Mouse (Mus musculus) MEL (cell line): Measurements from ENCODE around the gene Igfbp3. TPM values are rescaled to one million over a fixed set of nuclear protein-coding genes. Genes with fewer than 3 reads are reported as not detected.

Experiments
- DNase-seq: peaks from one replicate; pipeline ENCODE4 v3.0.0; 2011; ENCODE audit warnings: low read depth, low spot score
- H3K27ac ChIP-seq: 2 replicates; pipeline ENCODE4 v1.5.1; 2012; ENCODE audit warnings: low read depth, mild to moderate bottlenecking, control low read depth, low read length, moderate library complexity; ENCODE audit not compliant: control insufficient read depth
- H3K27me3 ChIP-seq, 2 experiments: fragments of 150-350 bp in 1 of 2; sonication (generic) in 1 of 2; 2 replicates each; pipeline ENCODE4 v1.6.1; 2012; ENCODE audit warnings: low read length in 2 of 2, mild to moderate bottlenecking in 2 of 2, improper control_type of control experiment in 1 of 2, moderate library complexity in 1 of 2; ENCODE audit not compliant: insufficient read depth in 2 of 2, control insufficient read depth in 1 of 2
- H3K36me3 ChIP-seq, 2 experiments: 2 replicates each; pipeline ENCODE4 v1.6.1; 2012 to 2014; ENCODE audit warnings: low read length in 2 of 2, improper control_type of control experiment in 1 of 2, inconsistent platforms in 1 of 2, mild to moderate bottlenecking in 1 of 2; ENCODE audit not compliant: insufficient read depth in 2 of 2, control insufficient read depth in 1 of 2
- H3K4me1 ChIP-seq, 2 experiments: fragments of 150-350 bp in 1 of 2; sonication (generic) in 1 of 2; 2 replicates each; pipeline ENCODE4 v1.6.1; 2012; ENCODE audit warnings: low read length in 2 of 2, improper control_type of control experiment in 1 of 2, mild to moderate bottlenecking in 1 of 2; ENCODE audit not compliant: insufficient read depth in 2 of 2, control insufficient read depth in 1 of 2
- H3K4me3 ChIP-seq, 2 experiments: fragments of 150-350 bp in 1 of 2; sonication (generic) in 1 of 2; 2 replicates each; pipeline ENCODE4 v1.5.1; 2012; ENCODE audit warnings: low read depth in 2 of 2, low read length in 2 of 2, mild to moderate bottlenecking in 2 of 2, moderate library complexity in 2 of 2, control low read depth in 1 of 2, improper control_type of control experiment in 1 of 2; ENCODE audit not compliant: control insufficient read depth in 1 of 2, insufficient read depth in 1 of 2
- H3K79me2 ChIP-seq: 2 replicates; pipeline ENCODE4 v1.6.1; 2012; ENCODE audit warnings: mild to moderate bottlenecking, low read length, moderate library complexity; ENCODE audit not compliant: control insufficient read depth, poor library complexity, insufficient read depth
- H3K9ac ChIP-seq: 2 replicates; pipeline ENCODE4 v1.6.1; 2012; ENCODE audit warnings: low read depth, mild to moderate bottlenecking, control low read depth, low read length, moderate library complexity; ENCODE audit not compliant: control insufficient read depth, poor library complexity, severe bottlenecking
- H3K9me3 ChIP-seq: fragments of 150-350 bp; sonication (generic); replicated peaks from 2 replicates; pipeline ENCODE4 v1.6.1; 2012; ENCODE audit warnings: mild to moderate bottlenecking, low read length, improper control_type of control experiment, moderate library complexity; ENCODE audit not compliant: insufficient read depth
- CHD2 ChIP-seq: IDR thresholded peaks from 2 replicates; pipeline ENCODE4 v1.6.1; 2011; ENCODE audit warnings: low read length, improper control_type of control experiment
- CTCF ChIP-seq, 3 experiments: IDR thresholded peaks in 2 of 3; conservative IDR thresholded peaks in 1 of 3; 2 replicates each; pipeline ENCODE4 v1.5.1; 2011 to 2012; ENCODE audit warnings: low read length in 3 of 3, low read depth in 2 of 3, mild to moderate bottlenecking in 2 of 3, improper control_type of control experiment in 1 of 3, inconsistent platforms in 1 of 3, mixed read lengths in 1 of 3, moderate library complexity in 1 of 3; ENCODE audit not compliant: control insufficient read depth in 1 of 3, insufficient read depth in 1 of 3, poor library complexity in 1 of 3, severe bottlenecking in 1 of 3
- ELF1 ChIP-seq: IDR thresholded peaks from 2 replicates; pipeline ENCODE4 v1.6.1; 2014; ENCODE audit warnings: low read depth, mild to moderate bottlenecking, inconsistent platforms, low read length, improper control_type of control experiment, moderate library complexity
- GATA1 ChIP-seq: IDR thresholded peaks from 2 replicates; pipeline ENCODE4 v1.6.1; 2011; ENCODE audit warnings: low read depth, low read length, improper control_type of control experiment
- MAZ ChIP-seq: IDR thresholded peaks from 2 replicates; pipeline ENCODE4 v1.6.1; 2012; ENCODE audit warnings: low read depth, mild to moderate bottlenecking, inconsistent platforms, low read length, improper control_type of control experiment
- MYB ChIP-seq: IDR thresholded peaks from 2 replicates; pipeline ENCODE4 v1.6.1; 2011; ENCODE audit warnings: mild to moderate bottlenecking, low read depth, low read length, improper control_type of control experiment
- NRF1 ChIP-seq: IDR thresholded peaks from 2 replicates; pipeline ENCODE4 v1.6.1; 2014; ENCODE audit warnings: low read depth, mild to moderate bottlenecking, inconsistent platforms, low read length, improper control_type of control experiment, moderate library complexity; ENCODE audit not compliant: poor library complexity, insufficient read depth, severe bottlenecking
- POLR2A ChIP-seq, 2 experiments: IDR thresholded peaks; 2 replicates each; pipeline ENCODE4 v1.6.1; 2011 to 2012; ENCODE audit warnings: low read length in 2 of 2, mild to moderate bottlenecking in 2 of 2, control low read depth in 1 of 2, improper control_type of control experiment in 1 of 2, low read depth in 1 of 2, moderate library complexity in 1 of 2; ENCODE audit not compliant: control insufficient read depth in 1 of 2, insufficient read depth in 1 of 2, poor library complexity in 1 of 2
- POLR2AphosphoS5 ChIP-seq: IDR thresholded peaks from 2 replicates; pipeline ENCODE4 v1.6.1; 2012; ENCODE audit warnings: low read depth, borderline replicate concordance, mild to moderate bottlenecking, inconsistent platforms, low read length, moderate library complexity, mixed read lengths
- RCOR1 ChIP-seq: IDR thresholded peaks from 2 replicates; pipeline ENCODE4 v1.6.1; 2012; ENCODE audit warnings: low read depth, mild to moderate bottlenecking, inconsistent platforms, low read length, improper control_type of control experiment
- SIN3A ChIP-seq: IDR thresholded peaks from 2 replicates; pipeline ENCODE4 v1.6.1; 2012; ENCODE audit warnings: low read length, improper control_type of control experiment, inconsistent platforms
- SMC3 ChIP-seq: IDR thresholded peaks from 2 replicates; pipeline ENCODE4 v1.6.1; 2011; ENCODE audit warnings: low read depth, low read length, improper control_type of control experiment
- TAL1 ChIP-seq: IDR thresholded peaks from 2 replicates; pipeline ENCODE4 v1.6.1; 2012; ENCODE audit warnings: mild to moderate bottlenecking, inconsistent platforms, low read length, moderate library complexity, mixed read lengths
- USF2 ChIP-seq, 2 experiments: IDR thresholded peaks; 2 replicates each; pipeline ENCODE4 v1.6.1; 2011 to 2012; ENCODE audit warnings: improper control_type of control experiment in 2 of 2, low read length in 2 of 2, borderline replicate concordance in 1 of 2, inconsistent platforms in 1 of 2, low read depth in 1 of 2, mild to moderate bottlenecking in 1 of 2; ENCODE audit not compliant: insufficient read depth in 1 of 2
- ZC3H11A ChIP-seq: IDR thresholded peaks from 2 replicates; pipeline ENCODE4 v1.6.1; 2012; ENCODE audit warnings: low read depth, mild to moderate bottlenecking, inconsistent platforms, low read length, improper control_type of control experiment
- polyA plus RNA-seq, 2 experiments: library from polyadenylated mRNA; stranded (reverse) in 1 of 2; unstranded in 1 of 2; fragments of >175 nt in 1 of 2; fragments of >200 nt in 1 of 2; gene quantifications; 2 replicates each; pipeline versions ENCODE4 v1.2.1 to v1.2.4; 2012; ENCODE audit warnings: low replicate concordance in 2 of 2, low read depth in 1 of 2; ENCODE audit not compliant: insufficient read length in 2 of 2, insufficient read depth in 1 of 2, missing spikeins in 1 of 2
- total RNA-seq: library from RNA; depleted of rRNA; stranded (reverse); fragments of 300-350 nt; gene quantifications from 2 replicates; pipeline ENCODE4 v1.2.3, GENCODE M21; 2012

The Igfbp3 gene
- total and polyA plus RNA-seq, 3 experiments = not detected

DNA sequence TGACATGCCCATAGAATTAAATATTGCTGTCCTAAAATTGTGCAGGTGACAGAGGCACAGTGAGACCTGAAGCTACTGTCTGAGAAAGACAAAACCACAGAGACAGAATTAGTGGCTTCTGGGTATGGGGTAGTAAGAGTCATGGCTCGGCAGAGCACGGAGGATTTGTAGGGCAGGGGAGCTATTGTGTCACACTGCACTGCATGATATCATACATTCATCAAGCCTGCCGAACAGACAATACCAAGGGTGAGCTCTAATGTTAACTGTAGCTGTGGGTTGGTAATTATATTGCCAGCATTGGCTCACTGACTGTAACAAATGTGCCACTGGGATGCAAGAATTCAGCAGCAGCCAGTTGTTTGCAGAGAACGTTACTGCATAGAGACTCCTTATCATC lies 49.3 kb downstream of the Igfbp3 start:
- Histone ChIP-seq H3K9ac (no peak overlapping the region), H3K9me3 (no peaks in the 10 kb centered on the region), H3K36me3 (no peaks in the 10 kb centered on the region), H3K4me1 (no peaks in the 10 kb centered on the region), H3K27ac (no peak overlapping the region), H3K27me3 (no peaks in the 10 kb centered on the region), H3K79me2 (no peaks in the 10 kb centered on the region), H3K4me3 (no peak overlapping the region)
- TF ChIP-seq RCOR1 (no peak), POLR2A (IDR thresholded peaks at IDR 0.05; ENCODE audit: control insufficient read depth in 1 of 2, insufficient read depth in 1 of 2, low read depth in 1 of 2, low read length in 2 of 2, poor library complexity in 1 of 2) (no peak), ZC3H11A (no peak), ELF1 (no peak), CTCF (IDR thresholded peaks at IDR 0.05 in 2 of 3, conservative IDR thresholded peaks at IDR 0.05 in 1 of 3; ENCODE audit: control insufficient read depth in 1 of 3, insufficient read depth in 1 of 3, low read depth in 2 of 3, low read length in 3 of 3, poor library complexity in 1 of 3, severe bottlenecking in 1 of 3) (no peak), TAL1 (no peak), GATA1 (no peak), MYB (no peak), USF2 (IDR thresholded peaks at IDR 0.05; ENCODE audit: borderline replicate concordance in 1 of 2, insufficient read depth in 1 of 2, low read depth in 1 of 2, low read length in 2 of 2) (no peak), SIN3A (no peak), CHD2 (no peak), MAZ (no peak), NRF1 (no peak)
- no peak for DNase-seq

DNA sequence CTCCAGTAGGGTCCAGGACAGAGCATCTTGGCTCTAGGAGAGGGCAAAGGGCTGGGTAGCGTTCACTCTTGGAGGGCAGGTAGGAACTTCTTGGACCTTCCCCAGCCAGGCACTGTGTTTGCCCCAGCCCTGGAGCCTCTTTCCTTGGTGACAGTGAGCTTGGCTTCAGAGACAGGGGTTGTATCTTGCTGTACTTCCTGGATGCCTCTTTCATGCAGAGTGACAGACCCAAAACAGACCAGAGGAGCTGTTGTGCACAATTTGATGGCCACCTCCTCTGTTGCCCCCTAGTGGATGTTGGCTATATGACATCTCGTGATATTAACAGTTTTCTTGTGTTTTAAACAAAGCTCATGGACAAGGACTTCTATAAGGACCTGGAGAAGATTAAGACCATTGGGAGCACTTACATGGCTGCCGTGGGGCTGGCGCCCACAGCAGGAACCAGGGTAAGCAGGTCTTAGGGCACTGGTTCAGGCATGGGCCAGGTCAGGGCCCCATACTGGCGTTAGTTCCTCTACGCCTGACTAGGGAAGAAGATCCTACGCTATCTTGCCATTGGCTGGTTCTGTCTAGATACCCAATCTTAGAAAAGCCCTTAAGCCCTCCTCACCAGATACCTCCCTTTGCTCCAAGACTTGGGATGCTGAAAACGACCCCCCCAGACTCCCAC lies 52.1 kb downstream of the Igfbp3 start:
- TF ChIP-seq SMC3 = 0 out of 2 replicates have a peak, but pooled peaks have one; percentile 3
- TF ChIP-seq CTCF (IDR thresholded peaks at IDR 0.05 in 2 of 3, conservative IDR thresholded peaks at IDR 0.05 in 1 of 3; ENCODE audit: control insufficient read depth in 1 of 3, insufficient read depth in 1 of 3, low read depth in 2 of 3, low read length in 3 of 3, poor library complexity in 1 of 3, severe bottlenecking in 1 of 3) = peak; percentile 29 to 38 (median 30); a peak in 4 of 6 replicates
- TF ChIP-seq POLR2AphosphoS5 = no peak
- H3K27ac ChIP-seq = no peak overlapping the region
- DNase-seq = peak; percentile 9
- H3K27me3 ChIP-seq = no peaks in the 10 kb centered on the region
- no peaks in the 10 kb centered on the region for H3K79me2 ChIP-seq
- no peaks in the 10 kb centered on the region for H3K9me3 ChIP-seq
- no peaks in the 10 kb centered on the region for H3K36me3 ChIP-seq
- no peak overlapping the region for H3K9ac ChIP-seq
- no peaks in the 10 kb centered on the region for H3K4me1 ChIP-seq
- no peak overlapping the region for H3K4me3 ChIP-seq
